Mouse (Mus musculus): ENCODE measurements around the gene Dscaml1.
A peak's percentile ranks its signal among the peaks of the same experiment; 100 is the strongest.

The Dscaml1 gene

DNA sequence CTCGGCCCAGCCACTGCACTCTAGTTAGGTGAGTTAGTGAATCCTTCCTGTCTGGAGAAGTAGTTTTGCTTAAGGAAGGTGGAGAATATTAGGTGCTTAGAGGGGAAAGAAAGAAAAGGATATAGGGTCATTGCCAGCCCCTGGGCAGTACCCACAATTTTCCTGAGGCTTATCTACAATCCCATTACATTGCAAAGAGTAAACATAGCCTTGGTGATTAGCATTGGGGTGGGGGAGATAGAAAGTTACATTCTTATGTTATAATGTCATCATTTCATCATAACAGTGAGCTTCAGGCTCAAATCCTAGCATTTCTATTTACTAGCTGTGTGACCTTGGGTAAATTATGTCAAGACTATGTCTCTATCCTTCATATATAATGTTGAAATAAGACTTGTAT, 70.5 kb downstream of the Dscaml1 start:
- DNase-seq (ENCODE audit: low read depth, low spot score), result no peak
- H3K36me3 ChIP-seq (ENCODE audit: control insufficient read depth, insufficient read depth, low read length, poor library complexity, severe bottlenecking), result no peaks in the 10 kb centered on the region

DNA sequence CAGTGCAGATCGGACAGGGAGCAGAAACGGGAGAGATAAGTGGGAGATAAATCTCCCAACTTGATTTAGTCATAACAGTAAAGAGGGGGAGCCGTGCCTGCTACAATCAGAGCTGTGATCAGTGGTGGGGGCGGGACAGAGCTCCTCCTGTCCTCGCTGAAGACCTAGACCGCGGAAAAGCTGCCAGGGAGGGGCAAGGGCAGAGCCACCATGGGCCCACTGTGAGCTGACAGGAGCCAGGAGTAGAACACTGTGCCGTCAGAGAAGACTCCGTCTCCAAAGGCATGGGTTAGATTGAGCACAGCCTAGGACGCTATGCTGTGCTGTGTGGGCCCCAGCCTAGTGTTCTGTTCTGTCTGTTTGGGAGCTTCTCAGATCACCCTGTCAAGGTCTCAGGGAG, 72.8 kb downstream of the Dscaml1 start:
- DNase-seq (ENCODE audit: low read depth, low spot score), result no peak
- no peaks in the 10 kb centered on the region for H3K27me3 ChIP-seq (ENCODE audit: control insufficient read depth, insufficient read depth, low read length, poor library complexity, severe bottlenecking)
- no peaks in the 10 kb centered on the region for H3K36me3 ChIP-seq (ENCODE audit: control insufficient read depth, insufficient read depth, low read length, poor library complexity, severe bottlenecking)

More for the DNA sequence above, 70.5 kb downstream of the Dscaml1 start:
- H3K27me3 ChIP-seq (ENCODE audit: control insufficient read depth, insufficient read depth, low read length, poor library complexity, severe bottlenecking), result no peaks in the 10 kb centered on the region

DNA sequence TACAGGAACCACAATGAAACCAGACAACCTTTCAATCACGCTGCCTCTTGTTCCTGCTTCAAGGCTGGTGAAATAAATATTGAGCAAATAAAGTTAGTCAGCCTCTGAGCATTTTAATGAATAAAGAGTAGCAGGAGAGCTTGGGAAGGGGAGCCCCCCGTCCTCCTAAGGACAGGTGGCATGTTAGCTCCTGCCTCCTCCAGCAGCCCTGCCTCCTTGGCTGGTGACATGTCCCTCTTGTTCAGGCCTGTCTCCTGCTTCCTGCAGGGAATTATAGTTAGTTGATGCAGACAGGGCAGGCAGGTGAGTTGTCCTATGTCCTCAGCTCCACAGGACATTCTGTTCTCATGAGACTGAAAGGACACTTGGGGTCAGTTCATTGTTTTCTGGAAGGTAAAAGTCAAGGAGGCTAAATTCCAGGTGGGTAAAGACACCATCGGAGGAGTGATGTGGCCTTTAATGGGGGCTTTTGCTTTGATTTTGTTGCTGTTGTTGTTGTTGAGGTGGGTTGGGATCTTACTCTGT, 73.7 kb downstream of the Dscaml1 start:
- no peaks in the 10 kb centered on the region for H3K27me3 ChIP-seq (ENCODE audit: control insufficient read depth, insufficient read depth, low read length, poor library complexity, severe bottlenecking)
- no peaks in the 10 kb centered on the region for H3K36me3 ChIP-seq (ENCODE audit: control insufficient read depth, insufficient read depth, low read length, poor library complexity, severe bottlenecking)
- DNase-seq (ENCODE audit: low read depth, low spot score), result no peak

DNA sequence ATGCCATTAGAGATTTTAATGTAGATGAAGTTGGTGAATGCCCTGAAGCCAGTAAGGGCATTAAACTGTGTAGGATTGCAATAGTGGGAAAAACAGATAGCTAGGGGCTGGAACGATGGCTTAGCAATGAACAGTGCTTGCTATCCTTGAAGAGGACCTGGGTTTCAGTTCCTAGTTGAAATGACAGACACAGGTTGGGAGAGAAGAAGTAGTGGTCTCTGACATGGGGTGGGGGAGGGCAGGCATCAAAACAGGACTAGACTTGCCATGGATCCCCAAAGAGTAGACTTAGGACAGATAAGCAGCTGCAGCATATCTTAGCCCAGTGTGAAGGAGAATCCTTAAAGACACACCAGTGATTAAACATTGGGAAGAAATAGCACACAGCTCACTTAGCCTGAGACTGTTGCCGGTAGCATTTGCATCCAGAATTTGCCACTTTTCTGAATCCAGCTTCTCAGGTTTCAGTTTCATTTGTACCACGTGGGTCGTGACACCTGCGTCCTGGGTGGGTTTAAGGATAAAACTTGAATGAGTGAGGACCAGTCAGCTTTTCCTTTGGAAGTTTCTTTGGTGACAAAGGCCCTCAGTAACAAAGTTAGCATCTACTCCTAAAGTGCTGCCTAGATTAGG, 75.0 kb downstream of the Dscaml1 start:
- H3K27me3 ChIP-seq (ENCODE audit: control insufficient read depth, insufficient read depth, low read length, poor library complexity, severe bottlenecking), result no peaks in the 10 kb centered on the region
- no peak for DNase-seq (ENCODE audit: low read depth, low spot score)
- no peaks in the 10 kb centered on the region for H3K36me3 ChIP-seq (ENCODE audit: control insufficient read depth, insufficient read depth, low read length, poor library complexity, severe bottlenecking)

DNA sequence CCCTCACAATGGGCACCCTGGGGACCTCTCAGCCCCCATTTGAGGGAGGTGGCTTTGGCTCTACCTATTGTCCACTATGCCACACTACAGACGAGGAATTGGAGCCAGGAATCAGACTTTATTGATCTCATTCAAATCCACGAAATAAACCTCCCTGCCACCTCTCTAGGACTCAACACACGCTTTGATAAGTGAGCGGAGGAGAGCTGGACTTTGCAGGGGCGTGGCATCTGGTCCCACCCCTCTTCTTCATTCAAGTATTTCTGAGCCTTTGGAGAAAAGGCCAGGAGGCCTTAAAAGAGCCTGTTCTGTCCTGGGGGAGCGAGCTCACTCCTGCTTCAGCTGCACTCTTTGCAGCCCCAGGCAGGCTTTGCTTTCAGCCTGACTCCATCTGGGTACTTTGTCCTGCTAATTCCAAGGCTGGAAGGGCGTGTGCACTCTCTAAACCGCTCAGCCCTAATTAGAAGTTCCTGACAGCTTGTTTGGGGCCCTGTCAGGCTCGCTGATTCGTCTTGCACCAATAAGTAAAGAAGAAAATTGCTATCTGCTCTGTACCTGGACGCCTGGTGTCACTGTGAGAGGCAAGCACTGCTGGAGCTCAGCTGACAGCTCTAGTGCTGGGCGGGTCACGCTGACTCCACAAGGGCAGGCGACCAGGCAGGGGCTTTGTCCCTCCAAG, 75.7 kb downstream of the Dscaml1 start:
- Histone ChIP-seq H3K36me3 (ENCODE audit: control insufficient read depth, insufficient read depth, low read length, poor library complexity, severe bottlenecking) (no peaks in the 10 kb centered on the region), H3K27me3 (ENCODE audit: control insufficient read depth, insufficient read depth, low read length, poor library complexity, severe bottlenecking) (no peaks in the 10 kb centered on the region)
- no peak for DNase-seq (ENCODE audit: low read depth, low spot score)

DNA sequence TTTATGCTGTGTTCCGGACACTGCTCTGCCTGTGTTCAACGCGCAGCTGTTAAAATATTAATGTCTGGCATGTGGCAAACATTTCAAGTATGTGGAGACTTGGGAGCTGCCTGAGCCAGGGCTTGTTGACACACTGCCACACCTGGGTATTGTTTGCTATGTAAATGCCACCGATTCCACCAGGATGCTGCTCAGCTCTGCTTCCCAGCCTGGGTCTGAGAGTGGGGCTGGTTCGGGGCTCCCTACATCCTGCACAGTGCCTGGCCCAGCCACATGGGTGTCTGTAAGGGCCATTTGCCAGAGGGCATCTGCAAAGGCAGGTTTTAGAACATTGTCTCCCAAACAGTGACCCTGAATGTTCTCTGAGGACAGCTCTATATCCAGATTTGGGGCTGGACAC, 78.5 kb downstream of the Dscaml1 start:
- no peak for DNase-seq (ENCODE audit: low read depth, low spot score)
- no peaks in the 10 kb centered on the region for H3K36me3 ChIP-seq (ENCODE audit: control insufficient read depth, insufficient read depth, low read length, poor library complexity, severe bottlenecking)
- H3K27me3 ChIP-seq (ENCODE audit: control insufficient read depth, insufficient read depth, low read length, poor library complexity, severe bottlenecking), result no peaks in the 10 kb centered on the region

DNA sequence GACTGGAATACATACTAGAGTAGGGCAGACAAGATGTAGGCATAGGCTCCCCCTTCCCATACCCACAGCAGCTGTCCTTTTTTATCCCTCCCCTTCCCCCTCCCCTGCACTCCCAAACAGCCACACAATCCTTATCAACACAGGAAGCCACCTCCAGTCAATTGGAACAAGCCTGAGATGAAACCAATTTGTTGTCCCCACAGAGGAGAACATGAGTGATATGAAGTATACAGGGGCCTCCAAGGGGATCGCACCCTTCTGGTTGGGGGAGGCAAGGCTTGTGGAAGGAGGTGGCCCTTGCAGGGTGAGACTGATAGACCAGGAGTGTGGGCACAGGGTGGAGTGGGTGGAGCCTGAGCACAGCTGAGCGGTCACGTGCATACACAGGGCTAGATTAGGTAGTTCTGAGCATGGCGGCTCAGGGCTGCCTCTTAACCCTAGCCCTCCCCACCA, 79.1 kb downstream of the Dscaml1 start:
- no peaks in the 10 kb centered on the region for H3K36me3 ChIP-seq (ENCODE audit: control insufficient read depth, insufficient read depth, low read length, poor library complexity, severe bottlenecking)
- DNase-seq (ENCODE audit: low read depth, low spot score), result no peak
- no peaks in the 10 kb centered on the region for H3K27me3 ChIP-seq (ENCODE audit: control insufficient read depth, insufficient read depth, low read length, poor library complexity, severe bottlenecking)

DNA sequence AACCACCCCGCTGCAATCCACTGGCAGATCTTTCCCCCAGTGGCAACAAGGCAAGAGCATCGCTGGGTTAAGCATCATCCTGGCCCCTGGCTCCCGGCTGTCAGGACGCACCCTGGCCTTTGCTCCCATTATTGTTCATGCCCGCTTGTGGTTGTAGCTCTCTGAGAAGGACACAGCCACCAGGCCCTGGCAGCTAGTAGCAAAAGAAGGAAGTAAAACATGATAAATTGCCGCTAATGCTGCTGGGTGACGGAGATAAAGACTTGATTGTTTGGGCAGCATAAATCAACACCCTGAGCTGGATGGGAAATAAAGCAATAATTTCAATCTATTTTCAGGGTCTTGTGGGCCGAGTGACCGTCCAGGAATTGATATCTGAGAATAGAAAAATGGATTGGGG, 81.1 kb downstream of the Dscaml1 start:
- Histone ChIP-seq H3K27me3 (ENCODE audit: control insufficient read depth, insufficient read depth, low read length, poor library complexity, severe bottlenecking) (no peaks in the 10 kb centered on the region), H3K36me3 (ENCODE audit: control insufficient read depth, insufficient read depth, low read length, poor library complexity, severe bottlenecking) (no peaks in the 10 kb centered on the region)
- no peak for DNase-seq (ENCODE audit: low read depth, low spot score)

DNA sequence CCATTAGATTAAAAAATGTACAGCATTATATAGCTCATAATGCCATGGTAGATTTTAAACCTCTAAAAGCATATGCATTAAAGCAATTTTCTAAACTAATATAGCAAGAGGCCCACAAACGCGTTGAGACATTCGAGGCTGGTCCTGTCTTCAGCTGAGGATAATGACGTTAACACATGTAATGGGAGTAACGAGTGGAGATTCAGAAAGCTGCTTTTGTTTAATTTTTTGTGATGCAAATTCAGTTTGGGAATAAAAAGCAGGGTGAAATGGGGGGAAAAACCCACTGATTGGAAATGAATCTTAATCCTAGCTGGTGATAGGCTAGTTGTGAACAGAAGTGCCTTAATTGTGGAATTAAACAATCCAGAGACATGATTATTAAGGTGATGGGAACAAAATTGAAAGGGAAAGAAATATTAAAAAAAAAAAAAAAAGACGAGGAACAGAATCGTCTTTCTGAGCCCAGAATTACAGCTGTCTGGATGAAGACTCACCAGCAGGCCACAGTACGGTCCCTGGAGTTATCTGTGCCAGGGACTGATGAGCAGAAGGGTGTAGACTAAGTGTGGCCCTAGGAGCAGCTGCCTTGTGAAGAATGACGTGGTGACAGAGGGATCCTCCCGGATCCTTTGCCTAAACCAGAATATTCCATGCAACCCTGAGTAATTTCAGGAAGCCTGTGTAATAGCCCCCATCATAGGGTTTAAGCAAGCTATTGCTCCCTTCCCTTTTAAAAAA, 84.5 kb downstream of the Dscaml1 start:
- Histone ChIP-seq H3K36me3 (ENCODE audit: control insufficient read depth, insufficient read depth, low read length, poor library complexity, severe bottlenecking) (no peaks in the 10 kb centered on the region), H3K27me3 (ENCODE audit: control insufficient read depth, insufficient read depth, low read length, poor library complexity, severe bottlenecking) (no peaks in the 10 kb centered on the region)
- DNase-seq (ENCODE audit: low read depth, low spot score), result no peak

DNA sequence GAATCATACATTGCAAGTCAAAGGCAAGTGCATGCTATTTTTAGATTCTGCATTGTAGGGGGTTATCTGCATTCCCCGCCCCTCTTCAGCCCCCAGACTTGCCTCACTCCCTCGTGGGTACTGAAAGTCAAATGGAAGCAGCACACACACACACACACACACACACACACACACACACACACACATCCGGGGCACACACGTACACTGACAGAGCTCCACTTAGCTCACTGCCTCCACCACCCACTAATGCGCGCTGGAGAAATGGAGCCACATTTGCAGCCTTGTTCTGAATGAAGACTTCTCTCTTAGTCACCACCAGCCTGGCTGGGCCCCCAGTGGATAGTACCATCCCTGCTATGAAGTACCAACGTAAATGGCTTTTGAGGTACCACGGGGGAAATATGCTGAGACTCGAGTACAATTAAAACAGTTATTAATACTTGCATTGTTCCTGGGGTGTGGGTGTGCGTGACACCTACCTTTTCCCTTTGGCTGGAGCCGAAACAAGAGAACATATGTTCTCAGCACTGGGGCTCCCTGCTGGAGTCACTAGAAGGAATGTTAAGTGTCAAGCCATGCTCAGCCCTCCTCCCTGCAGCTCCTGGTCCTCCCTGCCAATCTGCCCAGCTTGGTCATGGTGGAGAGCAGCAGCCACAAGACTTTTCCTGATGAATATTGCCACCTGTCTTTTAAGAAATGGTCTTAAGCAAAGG, 91.7 kb downstream of the Dscaml1 start:
- Histone ChIP-seq H3K36me3 (ENCODE audit: control insufficient read depth, insufficient read depth, low read length, poor library complexity, severe bottlenecking) (no peaks in the 10 kb centered on the region), H3K27me3 (ENCODE audit: control insufficient read depth, insufficient read depth, low read length, poor library complexity, severe bottlenecking) (no peaks in the 10 kb centered on the region)
- no peak for DNase-seq (ENCODE audit: low read depth, low spot score)

DNA sequence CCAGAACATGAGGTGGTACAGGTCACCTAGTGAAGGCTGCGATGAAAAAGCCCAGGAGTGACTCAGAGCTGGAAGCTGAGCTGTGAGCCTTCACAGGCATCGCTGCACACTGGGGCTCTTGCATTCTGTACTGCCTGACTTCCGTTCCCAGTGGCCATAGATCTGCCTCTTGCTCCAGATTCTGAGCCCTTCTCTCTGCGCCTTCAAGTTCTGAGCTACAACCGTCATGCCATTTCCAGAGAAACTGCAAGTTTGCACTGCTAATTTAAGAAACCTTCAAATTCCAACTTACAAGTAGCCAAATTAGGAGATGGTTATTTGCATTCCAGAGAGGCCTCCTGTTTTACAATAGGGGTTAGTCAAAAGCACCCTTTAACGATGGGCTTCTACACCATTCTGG, 93.4 kb downstream of the Dscaml1 start:
- no peak for DNase-seq (ENCODE audit: low read depth, low spot score)
- Histone ChIP-seq H3K27me3 (ENCODE audit: control insufficient read depth, insufficient read depth, low read length, poor library complexity, severe bottlenecking) (no peaks in the 10 kb centered on the region), H3K36me3 (ENCODE audit: control insufficient read depth, insufficient read depth, low read length, poor library complexity, severe bottlenecking) (no peaks in the 10 kb centered on the region)

DNA sequence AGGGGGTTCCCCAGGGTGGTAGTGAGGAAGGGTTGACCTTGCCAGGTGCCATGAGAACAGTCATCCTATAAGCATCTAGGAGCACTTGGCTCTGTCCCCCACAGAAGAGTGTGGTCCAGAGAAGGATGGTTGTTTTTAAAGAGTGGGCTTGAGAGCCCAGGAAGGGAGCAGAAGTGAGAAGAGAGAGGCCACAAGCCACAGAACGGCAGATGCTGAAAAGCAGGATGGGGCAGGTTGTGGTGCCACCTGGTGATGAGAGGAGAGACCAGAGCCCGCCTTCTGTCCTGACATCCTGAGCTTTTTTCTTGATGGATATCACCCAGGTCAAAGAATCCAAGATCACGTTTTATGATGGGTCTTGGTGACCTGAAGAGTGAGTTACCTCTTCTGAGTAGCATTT, 96.4 kb downstream of the Dscaml1 start:
- no peak for DNase-seq (ENCODE audit: low read depth, low spot score)
- no peaks in the 10 kb centered on the region for H3K27me3 ChIP-seq (ENCODE audit: control insufficient read depth, insufficient read depth, low read length, poor library complexity, severe bottlenecking)
- no peaks in the 10 kb centered on the region for H3K36me3 ChIP-seq (ENCODE audit: control insufficient read depth, insufficient read depth, low read length, poor library complexity, severe bottlenecking)

DNA sequence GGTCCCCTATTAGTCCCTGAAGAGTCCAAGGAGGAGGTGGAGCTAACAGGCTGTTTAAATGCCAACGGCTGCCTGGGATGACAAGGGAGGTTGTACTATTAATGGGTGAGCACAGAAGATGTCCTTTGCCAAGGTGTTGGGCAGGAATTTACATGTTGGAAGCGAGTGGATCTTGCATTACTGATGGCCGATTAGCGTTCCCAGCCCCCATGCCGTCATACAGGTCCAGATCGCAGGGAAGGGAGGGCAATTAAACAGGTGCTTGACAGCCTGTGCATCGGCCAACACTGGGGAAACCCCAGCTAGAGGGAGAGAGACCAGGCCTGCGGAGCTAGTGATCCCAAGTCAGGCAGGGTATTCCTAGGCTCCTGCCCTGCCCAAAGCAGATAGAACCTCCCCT, 98.1 kb downstream of the Dscaml1 start:
- DNase-seq (ENCODE audit: low read depth, low spot score), result no peak
- Histone ChIP-seq H3K36me3 (ENCODE audit: control insufficient read depth, insufficient read depth, low read length, poor library complexity, severe bottlenecking) (no peaks in the 10 kb centered on the region), H3K27me3 (ENCODE audit: control insufficient read depth, insufficient read depth, low read length, poor library complexity, severe bottlenecking) (no peaks in the 10 kb centered on the region)

DNA sequence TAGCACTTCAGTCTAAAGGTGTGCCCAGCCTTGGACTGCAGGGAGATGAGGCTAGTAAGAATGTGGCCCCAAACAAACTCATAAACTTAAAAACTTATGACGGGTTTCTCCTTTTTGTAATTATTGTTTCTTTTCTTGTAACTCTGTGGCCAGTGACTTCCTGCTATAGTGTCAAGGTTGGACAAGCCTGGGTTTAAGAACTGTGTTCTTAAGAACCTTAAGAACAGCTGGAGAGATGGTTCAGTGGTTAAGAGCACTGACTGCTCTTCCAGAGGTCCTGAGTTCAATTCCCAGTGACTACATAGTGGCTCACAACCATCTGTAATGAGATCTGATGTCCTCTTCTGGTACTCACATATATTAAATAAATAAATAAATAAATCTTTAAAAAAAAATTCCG, 106.8 kb downstream of the Dscaml1 start:
- no peaks in the 10 kb centered on the region for H3K36me3 ChIP-seq (ENCODE audit: control insufficient read depth, insufficient read depth, low read length, poor library complexity, severe bottlenecking)

More for the DNA sequence above, 106.8 kb downstream of the Dscaml1 start:
- no peaks in the 10 kb centered on the region for H3K27me3 ChIP-seq (ENCODE audit: control insufficient read depth, insufficient read depth, low read length, poor library complexity, severe bottlenecking)
- DNase-seq (ENCODE audit: low read depth, low spot score), result peak; percentile 21
